In genomic region chr15:98821403-98821802, GRCm38 (mm10) we compare ENCODE assay signal across 10 mouse cellular contexts. TPM values are rescaled to one million over a fixed set of nuclear protein-coding genes. Genes with fewer than 3 reads are reported as not detected.
DNase-seq lines count a peak whose midpoint lies in the region; ATAC-seq and TF ChIP-seq lines count a peak whose summit lies in the region.
"Had no signal": no experiment of that assay in that cellular context is flagged by ENCODE, and none has a peak within 500 bp of the region (broad histone marks: within the 10 kb centered on the region; RNA-seq: fewer than 3 reads in every experiment).

No protein-coding gene starts in this region.

- no peak for ATAC-seq in heart, embryonic 16.5 days (replicated peaks; ENCODE audit: extremely low read depth, insufficient read depth, low FRiP score)
- 0 out of 2 replicates have a peak, but pooled peaks have one; percentile 21 for ATAC-seq in liver, embryonic 13.5 days (ENCODE audit: low read depth)
- ATAC-seq in hindbrain, embryonic 13.5 days (ENCODE audit: low FRiP score), result no peak

- H3K4me3 ChIP-seq in heart, embryonic 16.5 days (ENCODE audit: low read length), result no peak overlapping the region
- H3K4me3 ChIP-seq in E14TG2a.4 (replicated peaks; ENCODE audit: low read length), result no peak overlapping the region
- no peak overlapping the region for H3K4me3 ChIP-seq in liver, embryonic 13.5 days (replicated peaks)
- H3K4me3 ChIP-seq in hindbrain, embryonic 13.5 days, result no peak overlapping the region

- H3K27me3 ChIP-seq in heart, embryonic 16.5 days (ENCODE audit: control insufficient read depth, insufficient read depth, low read length), result no peaks in the 10 kb centered on the region
- no peaks in the 10 kb centered on the region for H3K27me3 ChIP-seq in E14TG2a.4 (ENCODE audit: insufficient read depth, low read length)
- H3K27me3 ChIP-seq in liver, embryonic 13.5 days, result no peaks in the 10 kb centered on the region
- H3K27me3 ChIP-seq in hindbrain, embryonic 13.5 days, result no peaks in the 10 kb centered on the region

- peaks cover 46% of the 10 kb centered on the region for H3K36me3 ChIP-seq in heart, embryonic 16.5 days (ENCODE audit: control insufficient read depth, insufficient read depth)
- peaks cover 53% of the 10 kb centered on the region for H3K36me3 ChIP-seq in E14TG2a.4 (ENCODE audit: insufficient read depth, low read length)
- H3K36me3 ChIP-seq in liver, embryonic 13.5 days, result peaks cover 90% of the 10 kb centered on the region
- H3K36me3 ChIP-seq in hindbrain, embryonic 13.5 days, result peaks cover 45% of the 10 kb centered on the region

- TF ChIP-seq CTCF in E14TG2a.4 (conservative IDR thresholded peaks at IDR 0.05; ENCODE audit: low read length), result peak; percentile 95

- H3K27ac ChIP-seq in heart, embryonic 16.5 days (ENCODE audit: low read length), result peak overlapping the region; percentile 5; the same call in 1 of the 2 replicates
- H3K27ac ChIP-seq in liver, embryonic 13.5 days, result no peak overlapping the region
- no peak overlapping the region for H3K27ac ChIP-seq in hindbrain, embryonic 13.5 days

- H3K9me3 ChIP-seq in heart, embryonic 16.5 days (replicated peaks; ENCODE audit: control insufficient read depth, low read length), result no peaks in the 10 kb centered on the region
- H3K9me3 ChIP-seq in E14TG2a.4 (ENCODE audit: low read length), result no peaks in the 10 kb centered on the region
- no peaks in the 10 kb centered on the region for H3K9me3 ChIP-seq in liver, embryonic 13.5 days (replicated peaks)
- no peaks in the 10 kb centered on the region for H3K9me3 ChIP-seq in hindbrain, embryonic 13.5 days

- H3K4me2 ChIP-seq in heart, embryonic 16.5 days (ENCODE audit: low read depth, low read length), result no peak overlapping the region
- H3K4me2 ChIP-seq in liver, embryonic 13.5 days, result no peak overlapping the region
- H3K4me2 ChIP-seq in hindbrain, embryonic 13.5 days, result no peak overlapping the region

- 45% methylated on average over 10 of the region's 10 CpGs for WGBS in heart, embryonic 16.5 days
- WGBS in liver, embryonic 13.5 days (ENCODE audit: insufficient replicate concordance), result 65% methylated on average over 10 of the region's 10 CpGs
- WGBS in hindbrain, embryonic 13.5 days, result 32% methylated on average over 10 of the region's 10 CpGs

- H3K4me1 ChIP-seq in heart, embryonic 16.5 days (ENCODE audit: control insufficient read depth, insufficient read depth, low read length), result peaks cover 10% of the 10 kb centered on the region; the same call in 1 of the 2 replicates
- H3K4me1 ChIP-seq in E14TG2a.4 (replicated peaks; ENCODE audit: low read depth, low read length), result peaks cover 42% of the 10 kb centered on the region
- H3K4me1 ChIP-seq in liver, embryonic 13.5 days (replicated peaks), result peaks cover 26% of the 10 kb centered on the region
- H3K4me1 ChIP-seq in hindbrain, embryonic 13.5 days (replicated peaks), result no peaks in the 10 kb centered on the region

- H3K9ac ChIP-seq in heart, embryonic 16.5 days (ENCODE audit: low read length), result no peak overlapping the region
- no peak overlapping the region for H3K9ac ChIP-seq in liver, embryonic 13.5 days
- no peak overlapping the region for H3K9ac ChIP-seq in hindbrain, embryonic 13.5 days

- no peak for DNase-seq in heart, postnatal 4 days
- DNase-seq in 416B (ENCODE audit: low read depth), result peak; percentile 32
- DNase-seq in liver, embryonic 13.5 days, result no peak
- DNase-seq in yolk sac, embryonic 10.5 days (ENCODE audit: low spot score), result no peak
- no peak for DNase-seq in frontal cortex, postnatal 10 days (ENCODE audit: low spot score in 2 of 2)
- DNase-seq: kidney, postnatal 10 days had no signal

RNA-seq across cellular contexts. Expression of gene Prkag1, which starts 9.9 kb away (rescaled TPM):
- 111 and 112 TPM in 2 replicates for polyA plus RNA-seq in heart, embryonic 16.5 days (2015; fragmentation: Nextera tagmentation; extraction: Ambion mirVana)
- total RNA-seq in heart, postnatal 4 days (2021), result 10 to 100 TPM; 88.9 to 89.3 TPM
- polyA plus RNA-seq in liver, embryonic 13.5 days (2015; fragmentation: Nextera tagmentation; extraction: Ambion mirVana), result 116 and 117 TPM in 2 replicates
- polyA plus RNA-seq in hindbrain, embryonic 13.5 days (2015; fragmentation: Nextera tagmentation; extraction: Ambion mirVana), result 73.4 and 77.5 TPM in 2 replicates

RNA-seq across cellular contexts. Expression of gene Ddn, which starts 12.1 kb away (rescaled TPM):
- 0.32 and 0.35 TPM in 2 replicates for polyA plus RNA-seq in heart, embryonic 16.5 days (2015; fragmentation: Nextera tagmentation; extraction: Ambion mirVana)
- total RNA-seq in heart, postnatal 4 days (2021), result 1 to 10 TPM in 1 of 2 experiments, under 1 TPM in 1; 0.93 to 1.2 TPM
- polyA plus RNA-seq in liver, embryonic 13.5 days (2015; fragmentation: Nextera tagmentation; extraction: Ambion mirVana), result not detected in 2 replicates
- 0.63 and 0.69 TPM in 2 replicates for polyA plus RNA-seq in hindbrain, embryonic 13.5 days (2015; fragmentation: Nextera tagmentation; extraction: Ambion mirVana)
- polyA plus RNA-seq: lung, embryonic 16.5 days had no signal

RNA-seq across cellular contexts. Expression of gene Wnt1, which starts 31.7 kb away (rescaled TPM):
- not detected in 2 replicates for polyA plus RNA-seq in heart, embryonic 16.5 days (2015; fragmentation: Nextera tagmentation; extraction: Ambion mirVana)
- total RNA-seq in heart, postnatal 4 days (2021), result not detected
- polyA plus RNA-seq in liver, embryonic 13.5 days (2015; fragmentation: Nextera tagmentation; extraction: Ambion mirVana), result not detected in 2 replicates
- polyA plus RNA-seq in hindbrain, embryonic 13.5 days (2015; fragmentation: Nextera tagmentation; extraction: Ambion mirVana), result 3.7 and 4.6 TPM in 2 replicates
- polyA plus RNA-seq: lung, embryonic 16.5 days had no signal

RNA-seq across cellular contexts. Expression of gene Wnt10b, which starts 43.5 kb away (rescaled TPM):
- 0.28 and 0.44 TPM in 2 replicates for polyA plus RNA-seq in heart, embryonic 16.5 days (2015; fragmentation: Nextera tagmentation; extraction: Ambion mirVana)
- under 1 TPM; 0.36 to 0.50 TPM for total RNA-seq in heart, postnatal 4 days (2021)
- polyA plus RNA-seq in liver, embryonic 13.5 days (2015; fragmentation: Nextera tagmentation; extraction: Ambion mirVana), result not detected in 2 replicates
- polyA plus RNA-seq in hindbrain, embryonic 13.5 days (2015; fragmentation: Nextera tagmentation; extraction: Ambion mirVana), result 0.12 TPM in 1 of 2 replicates, not detected in the other

RNA-seq across cellular contexts. Expression of gene Kmt2d, which starts 49.6 kb away (rescaled TPM):
- 8.5 and 8.6 TPM in 2 replicates for polyA plus RNA-seq in heart, embryonic 16.5 days (2015; fragmentation: Nextera tagmentation; extraction: Ambion mirVana)
- 10 to 100 TPM; 65.6 to 67.2 TPM for total RNA-seq in heart, postnatal 4 days (2021)
- 4.0 and 4.2 TPM in 2 replicates for polyA plus RNA-seq in liver, embryonic 13.5 days (2015; fragmentation: Nextera tagmentation; extraction: Ambion mirVana)
- polyA plus RNA-seq in hindbrain, embryonic 13.5 days (2015; fragmentation: Nextera tagmentation; extraction: Ambion mirVana), result 11.6 and 12.1 TPM in 2 replicates
